Mouse (Mus musculus): ENCODE data around the gene Lrpprc. TPM values are rescaled to one million over a fixed set of nuclear protein-coding genes. Genes with fewer than 3 reads are reported as not detected.

The Lrpprc gene
- polyA plus RNA-seq (2017; shearing (Covaris generic)), result 10 to 100 TPM; 32.6 to 40.7 TPM

DNA sequence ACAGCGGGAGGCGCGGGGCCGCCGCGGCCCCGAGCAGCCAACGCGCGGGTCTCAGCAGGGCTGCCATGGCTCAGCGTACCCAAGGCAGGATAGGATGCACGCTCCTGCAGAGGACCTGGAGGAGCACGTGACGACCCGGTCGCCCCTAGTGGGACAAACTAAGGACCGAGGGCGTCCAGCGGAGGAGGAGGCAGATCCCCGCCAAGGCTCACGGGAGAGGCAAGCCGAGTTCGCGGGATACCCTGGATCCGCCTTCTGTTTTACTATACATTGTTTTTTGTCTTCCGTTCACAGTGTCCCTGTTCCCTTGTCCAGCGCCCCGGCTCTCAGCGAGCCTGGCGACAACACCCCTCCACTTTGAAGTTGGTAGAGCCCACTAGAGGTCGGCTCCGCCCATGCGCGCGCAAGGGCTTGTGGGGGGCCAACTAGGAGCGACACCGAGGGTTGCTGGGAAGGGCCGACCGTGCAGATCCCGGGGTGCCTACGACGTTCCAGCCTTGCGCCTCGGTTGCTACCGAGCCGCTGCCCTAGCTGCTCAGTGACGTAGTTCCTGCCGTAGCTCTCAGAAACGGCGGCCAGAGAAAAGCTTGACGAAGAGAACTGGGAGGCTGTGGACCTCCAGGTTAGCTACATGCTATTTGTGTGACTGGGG lies at the start of gene Lrpprc:
Gene Lrpprc, minus strand, starts transcription at position 343 of the 652 bp plus-strand sequence.

DNA sequence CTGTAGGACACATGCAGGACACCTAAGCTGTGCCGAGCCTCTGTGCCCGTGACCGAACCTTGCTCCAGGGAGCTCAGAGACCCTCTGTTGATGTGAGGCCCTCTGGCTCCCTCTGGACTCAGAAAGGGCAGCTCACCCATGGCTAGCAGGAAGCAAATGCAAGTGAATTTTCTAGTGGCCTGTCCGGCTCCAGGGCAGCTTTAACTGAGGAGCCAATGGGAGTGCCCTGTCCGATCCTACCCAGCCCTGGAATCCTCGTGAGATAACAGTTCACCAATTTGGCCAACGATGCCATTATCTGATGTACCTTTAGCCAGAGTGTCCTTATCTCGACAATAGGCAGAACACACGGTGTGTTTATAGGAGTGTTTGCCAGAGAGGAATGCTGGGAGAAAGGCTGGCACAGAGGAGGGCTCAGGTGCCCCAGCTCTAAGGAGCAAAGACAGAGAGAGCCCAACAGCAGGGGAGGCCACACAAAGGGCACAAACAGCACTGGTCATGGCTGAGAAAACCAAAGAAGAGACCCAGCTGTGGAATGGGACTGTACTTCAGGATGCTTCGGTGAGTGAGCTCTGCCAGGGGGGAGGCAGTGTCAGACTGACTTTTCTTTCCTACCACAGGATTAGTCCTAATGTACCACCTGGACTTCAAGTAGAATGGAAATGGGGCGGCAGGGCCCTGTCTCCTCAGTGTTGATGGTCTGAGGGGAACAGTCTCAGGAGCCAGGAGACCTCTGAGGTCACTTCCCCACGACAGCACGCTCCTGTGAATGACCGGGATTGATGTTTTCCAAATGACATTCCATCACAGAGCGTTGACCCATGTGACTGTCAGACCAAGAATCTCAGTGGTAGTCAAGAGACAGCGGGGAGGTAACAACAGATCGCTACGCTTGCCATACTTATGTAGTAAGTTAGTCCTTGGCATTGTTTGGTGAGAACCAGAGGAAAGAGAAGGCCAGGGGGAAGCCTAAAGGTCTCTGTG lies 107.6 kb downstream of the Lrpprc start, which contains the start of gene Abcg5:
Gene Abcg5, minus strand, starts transcription at position 278 of the 984 bp plus-strand sequence.

DNA sequence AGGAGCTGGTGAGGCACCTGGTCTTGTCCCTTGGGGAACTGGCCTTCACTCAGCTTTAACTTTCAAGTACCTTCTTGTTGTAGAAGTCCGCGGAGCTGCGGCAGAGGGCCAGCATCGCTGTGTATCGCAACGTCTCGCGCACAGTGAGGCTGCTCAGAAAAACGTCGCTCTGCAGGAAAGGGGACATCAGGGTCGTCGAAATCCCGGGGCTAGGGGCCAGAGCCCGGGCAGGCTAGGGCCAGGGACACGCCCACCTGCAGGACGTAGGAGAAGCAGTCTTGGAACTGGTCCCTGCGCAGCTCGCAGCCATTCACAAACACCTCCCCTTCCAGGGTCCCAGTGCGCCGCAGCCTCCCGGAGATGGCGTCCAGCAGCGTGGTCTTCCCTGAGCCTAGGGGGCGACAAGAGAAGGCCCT lies 114.6 kb downstream of the Lrpprc start, which contains the start of gene Abcg8:
Gene Abcg8, plus strand, starts transcription at position 352 of the 416 bp plus-strand sequence.

Other genes starting within 250 kb of the Lrpprc start
- gene Dync2li1, start 164.3 kb downstream of the Lrpprc start, polyA plus RNA-seq (2017; shearing (Covaris generic)), result 1 to 10 TPM in 1 of 2 experiments, not detected in 1; 3.7 TPM
- not detected for gene Abcg8, start 114.5 kb downstream of the Lrpprc start, polyA plus RNA-seq (2017; shearing (Covaris generic))
- gene Abcg5, start 107.8 kb downstream of the Lrpprc start, polyA plus RNA-seq (2017; shearing (Covaris generic)), result 1 to 10 TPM in 1 of 2 experiments, under 1 TPM in 1; 0.76 to 1.5 TPM
- 100 to 1,000 TPM; 113 to 170 TPM for gene Ppm1b, start 166.0 kb upstream of the Lrpprc start, polyA plus RNA-seq (2017; shearing (Covaris generic))
- gene Slc3a1, start 237.6 kb upstream of the Lrpprc start, polyA plus RNA-seq (2017; shearing (Covaris generic)), result under 1 TPM; 0.46 to 0.73 TPM